Mouse (Mus musculus) CH12.LX (cell line): ENCODE results near the gene Slc48a1. TPM values are rescaled to one million over a fixed set of nuclear protein-coding genes. Genes with fewer than 3 reads are reported as not detected.

Experiments
- DNase-seq: peaks from one replicate; pipeline ENCODE4 v3.0.0-alpha.2; 2013; ENCODE audit errors: extremely low read depth
- H3K27ac ChIP-seq: 2 replicates; pipeline ENCODE4 v1.5.1; 2012; ENCODE audit warnings: low read depth, mild to moderate bottlenecking, control low read depth, moderate library complexity; ENCODE audit not compliant: insufficient read depth
- H3K27me3 ChIP-seq: replicated peaks from 2 replicates; pipeline ENCODE3; 2012; ENCODE audit warnings: inconsistent platforms
- H3K36me3 ChIP-seq, 2 experiments: replicated peaks in 1 of 2; 2 replicates each; pipeline versions ENCODE3 to v1.6.1; 2012; ENCODE audit warnings: inconsistent platforms in 1 of 2, low read length in 1 of 2, mild to moderate bottlenecking in 1 of 2, mixed read lengths in 1 of 2, moderate library complexity in 1 of 2; ENCODE audit not compliant: control insufficient read depth in 1 of 2, insufficient read depth in 1 of 2
- H3K4me1 ChIP-seq, 2 experiments: 2 replicates each; pipeline ENCODE4 v1.6.1; 2012; ENCODE audit warnings: inconsistent platforms in 1 of 2, moderate library complexity in 1 of 2; ENCODE audit not compliant: insufficient read depth in 2 of 2, control insufficient read depth in 1 of 2
- H3K4me2 ChIP-seq: 2 replicates; pipeline ENCODE4 v1.6.1; 2012; ENCODE audit warnings: low read depth, mild to moderate bottlenecking, control low read depth; ENCODE audit not compliant: poor library complexity, insufficient read depth, severe bottlenecking
- H3K4me3 ChIP-seq, 3 experiments: fragments of 150-350 bp in 1 of 3; sonication (generic) in 1 of 3; replicated peaks in 1 of 3; 2 replicates each; pipeline versions ENCODE3 to v1.5.1; 2011 to 2012; ENCODE audit warnings: low read depth in 2 of 3, low read length in 2 of 3, mild to moderate bottlenecking in 2 of 3, moderate library complexity in 2 of 3, control low read depth in 1 of 3, improper control_type of control experiment in 1 of 3, inconsistent platforms in 1 of 3, mixed read lengths in 1 of 3; ENCODE audit not compliant: poor library complexity in 1 of 3
- H3K79me2 ChIP-seq: replicated peaks from 2 replicates; pipeline ENCODE4 v1.6.1; 2012; ENCODE audit warnings: mild to moderate bottlenecking, moderate library complexity; ENCODE audit not compliant: control insufficient read depth, poor library complexity, insufficient read depth, severe bottlenecking; ENCODE audit errors: extremely low read depth
- H3K9ac ChIP-seq: 2 replicates; pipeline ENCODE4 v1.6.1; 2012; ENCODE audit warnings: low read depth, mild to moderate bottlenecking, control low read depth, moderate library complexity; ENCODE audit not compliant: insufficient read depth
- H3K9me3 ChIP-seq: replicated peaks from 2 replicates; pipeline ENCODE3; 2012; ENCODE audit warnings: low read length, inconsistent platforms, mixed read lengths
- BHLHE40 ChIP-seq: IDR thresholded peaks from 2 replicates; pipeline ENCODE4 v1.6.1; 2011; ENCODE audit warnings: mild to moderate bottlenecking, low read depth, low read length, improper control_type of control experiment
- CHD1 ChIP-seq: IDR thresholded peaks from 2 replicates; pipeline ENCODE4 v1.6.1; 2012; ENCODE audit warnings: low read depth, low read length, improper control_type of control experiment, inconsistent platforms
- CHD2 ChIP-seq: IDR thresholded peaks from 2 replicates; pipeline ENCODE4 v1.6.1; 2011; ENCODE audit warnings: low read length, improper control_type of control experiment
- CTCF ChIP-seq, 2 experiments: IDR thresholded peaks in 1 of 2; conservative IDR thresholded peaks in 1 of 2; 2 replicates each; pipeline ENCODE4 v1.5.1; 2011 to 2012; ENCODE audit warnings: low read depth in 2 of 2, low read length in 2 of 2, improper control_type of control experiment in 1 of 2, inconsistent platforms in 1 of 2, mild to moderate bottlenecking in 1 of 2, moderate library complexity in 1 of 2
- E2F4 ChIP-seq: IDR thresholded peaks from 2 replicates; pipeline ENCODE4 v1.6.1; 2011; ENCODE audit warnings: low read depth, low read length, improper control_type of control experiment; ENCODE audit not compliant: insufficient replicate concordance
- ELF1 ChIP-seq: IDR thresholded peaks from 2 replicates; pipeline ENCODE4 v1.6.1; 2014; ENCODE audit warnings: low read depth, mild to moderate bottlenecking, inconsistent platforms, low read length, improper control_type of control experiment
- EP300 ChIP-seq: IDR thresholded peaks from 2 replicates; pipeline ENCODE4 v1.6.1; 2011; ENCODE audit warnings: low read length, improper control_type of control experiment
- ETS1 ChIP-seq: conservative IDR thresholded peaks from 2 replicates; pipeline ENCODE4 v1.6.1; 2012; ENCODE audit warnings: low read depth, mild to moderate bottlenecking, inconsistent platforms, low read length, improper control_type of control experiment, moderate library complexity
- GABPA ChIP-seq: IDR thresholded peaks from 2 replicates; pipeline ENCODE4 v1.6.1; 2012; ENCODE audit warnings: low read depth, low read length, improper control_type of control experiment, inconsistent platforms; ENCODE audit not compliant: insufficient replicate concordance
- HCFC1 ChIP-seq: IDR thresholded peaks from 2 replicates; pipeline ENCODE4 v1.6.1; 2012; ENCODE audit warnings: low read depth, mild to moderate bottlenecking, inconsistent platforms, low read length, improper control_type of control experiment
- IRF4 ChIP-seq: IDR thresholded peaks from 2 replicates; pipeline ENCODE4 v1.6.1; 2014; ENCODE audit warnings: low read depth, mild to moderate bottlenecking, inconsistent platforms, low read length, improper control_type of control experiment
- KAT2A ChIP-seq: IDR thresholded peaks from 2 replicates; pipeline ENCODE4 v1.6.1; 2012; ENCODE audit warnings: low read length, improper control_type of control experiment, inconsistent platforms; ENCODE audit not compliant: insufficient replicate concordance
- MAFK ChIP-seq: IDR thresholded peaks from 2 replicates; pipeline ENCODE4 v1.6.1; 2011; ENCODE audit warnings: low read length, improper control_type of control experiment; ENCODE audit not compliant: insufficient replicate concordance
- MAX ChIP-seq: IDR thresholded peaks from 2 replicates; pipeline ENCODE4 v1.6.1; 2011; ENCODE audit warnings: low read length, improper control_type of control experiment
- MAZ ChIP-seq: IDR thresholded peaks from 2 replicates; pipeline ENCODE4 v1.6.1; 2012; ENCODE audit warnings: low read depth, mild to moderate bottlenecking, inconsistent platforms, low read length, improper control_type of control experiment, moderate library complexity
- MEF2A ChIP-seq: IDR thresholded peaks from 2 replicates; pipeline ENCODE4 v1.6.1; 2014; ENCODE audit warnings: low read depth, mild to moderate bottlenecking, inconsistent platforms, low read length, improper control_type of control experiment, borderline replicate concordance
- MXI1 ChIP-seq: IDR thresholded peaks from 2 replicates; pipeline ENCODE4 v1.6.1; 2011; ENCODE audit warnings: mild to moderate bottlenecking, low read depth, low read length, improper control_type of control experiment
- MYC ChIP-seq: IDR thresholded peaks from 2 replicates; pipeline ENCODE4 v1.6.1; 2011; ENCODE audit warnings: low read depth, mild to moderate bottlenecking, improper control_type of control experiment, low read length
- NELFE ChIP-seq: IDR thresholded peaks from 2 replicates; pipeline ENCODE4 v1.6.1; 2011; ENCODE audit warnings: low read depth, low read length, improper control_type of control experiment
- NRF1 ChIP-seq: IDR thresholded peaks from 2 replicates; pipeline ENCODE4 v1.6.1; 2014; ENCODE audit warnings: low read depth, mild to moderate bottlenecking, inconsistent platforms, low read length, improper control_type of control experiment, moderate library complexity
- PAX5 ChIP-seq: IDR thresholded peaks from 2 replicates; pipeline ENCODE4 v1.6.1; 2012; ENCODE audit warnings: low read length, inconsistent platforms, mixed read lengths
- POLR2A ChIP-seq: IDR thresholded peaks from 2 replicates; pipeline ENCODE4 v1.6.1; 2011; ENCODE audit warnings: low read depth, mild to moderate bottlenecking, improper control_type of control experiment, low read length
- POLR2AphosphoS2 ChIP-seq: IDR thresholded peaks from 2 replicates; pipeline ENCODE4 v1.6.1; 2011; ENCODE audit warnings: low read depth, low read length, improper control_type of control experiment
- RAD21 ChIP-seq: IDR thresholded peaks from 2 replicates; pipeline ENCODE4 v1.6.1; 2011; ENCODE audit warnings: low read depth, mild to moderate bottlenecking, low read length, improper control_type of control experiment, moderate library complexity
- RCOR1 ChIP-seq: conservative IDR thresholded peaks from 2 replicates; pipeline ENCODE4 v1.6.1; 2012; ENCODE audit warnings: low read depth, mild to moderate bottlenecking, inconsistent platforms, low read length, improper control_type of control experiment
- SIN3A ChIP-seq: IDR thresholded peaks from 2 replicates; pipeline ENCODE4 v1.6.1; 2012; ENCODE audit warnings: low read length, improper control_type of control experiment, inconsistent platforms
- SMC3 ChIP-seq: IDR thresholded peaks from 2 replicates; pipeline ENCODE4 v1.6.1; 2011; ENCODE audit warnings: low read depth, low read length, improper control_type of control experiment
- TBP ChIP-seq: conservative IDR thresholded peaks from 2 replicates; pipeline ENCODE4 v1.6.1; 2011; ENCODE audit warnings: low read depth, low read length, improper control_type of control experiment
- TCF12 ChIP-seq: IDR thresholded peaks from 2 replicates; pipeline ENCODE4 v1.6.1; 2014; ENCODE audit warnings: low read depth, mild to moderate bottlenecking, inconsistent platforms, low read length, improper control_type of control experiment
- UBTF ChIP-seq: IDR thresholded peaks from 2 replicates; pipeline ENCODE4 v1.6.1; 2012; ENCODE audit warnings: low read depth, mild to moderate bottlenecking, inconsistent platforms, low read length, improper control_type of control experiment, moderate library complexity
- USF1 ChIP-seq: IDR thresholded peaks from 2 replicates; pipeline ENCODE4 v1.6.1; 2014; ENCODE audit warnings: low read depth, mild to moderate bottlenecking, inconsistent platforms, low read length, improper control_type of control experiment
- USF2 ChIP-seq: conservative IDR thresholded peaks from 2 replicates; pipeline ENCODE4 v1.6.1; 2011; ENCODE audit warnings: low read depth, low read length, improper control_type of control experiment
- ZC3H11A ChIP-seq: IDR thresholded peaks from 2 replicates; pipeline ENCODE4 v1.6.1; 2012; ENCODE audit warnings: low read depth, mild to moderate bottlenecking, inconsistent platforms, low read length, improper control_type of control experiment
- ZKSCAN1 ChIP-seq: IDR thresholded peaks from 2 replicates; pipeline ENCODE4 v1.6.1; 2012; ENCODE audit warnings: low read depth, inconsistent platforms, low read length, improper control_type of control experiment, borderline replicate concordance
- ZMIZ1 ChIP-seq: IDR thresholded peaks from 2 replicates; pipeline ENCODE4 v1.6.1; 2012; ENCODE audit warnings: low read depth, mild to moderate bottlenecking, inconsistent platforms, low read length, improper control_type of control experiment
- ZNF384 ChIP-seq: IDR thresholded peaks from 2 replicates; pipeline ENCODE4 v1.6.1; 2012; ENCODE audit warnings: low read depth, low read length, improper control_type of control experiment, inconsistent platforms
- dilution Hi-C: fragments of 300-500 bp; cut with MboI; formaldehyde crosslinking; loops from 2 replicates; pipeline ENCODE4 v1.14.3; 2020; ENCODE audit warnings: low sequenced_read_pairs; ENCODE audit not compliant: extremely low pct_unique_long_range_greater_than_20kb, extremely low pct_ligation_motif_present
- in situ Hi-C: fragments of 300-500 bp; cut with MboI; formaldehyde crosslinking; loops from 3 replicates; pipeline ENCODE4 v1.14.3; 2019; ENCODE audit warnings: low sequenced_read_pairs, low pct_ligation_motif_present, low pct_unique_long_range_greater_than_20kb, mixed read lengths
- polyA plus RNA-seq: library from polyadenylated mRNA; unstranded; fragments of >175 nt; gene quantifications from 2 replicates; pipeline ENCODE4 v1.2.1, GENCODE M21; 2012; ENCODE audit warnings: low read depth; ENCODE audit not compliant: insufficient read length
- total RNA-seq, 2 experiments: library from RNA; depleted of rRNA; stranded (reverse); fragments of 300-350 nt in 1 of 2; fragments of >200 nt in 1 of 2; gene quantifications; 2 replicates each; pipeline ENCODE4 v1.2.3; 2012 to 2014

Gene Slc48a1
- total and polyA plus RNA-seq, 3 experiments: 23.2 to 56.0 (median 39.4) TPM

DNA sequence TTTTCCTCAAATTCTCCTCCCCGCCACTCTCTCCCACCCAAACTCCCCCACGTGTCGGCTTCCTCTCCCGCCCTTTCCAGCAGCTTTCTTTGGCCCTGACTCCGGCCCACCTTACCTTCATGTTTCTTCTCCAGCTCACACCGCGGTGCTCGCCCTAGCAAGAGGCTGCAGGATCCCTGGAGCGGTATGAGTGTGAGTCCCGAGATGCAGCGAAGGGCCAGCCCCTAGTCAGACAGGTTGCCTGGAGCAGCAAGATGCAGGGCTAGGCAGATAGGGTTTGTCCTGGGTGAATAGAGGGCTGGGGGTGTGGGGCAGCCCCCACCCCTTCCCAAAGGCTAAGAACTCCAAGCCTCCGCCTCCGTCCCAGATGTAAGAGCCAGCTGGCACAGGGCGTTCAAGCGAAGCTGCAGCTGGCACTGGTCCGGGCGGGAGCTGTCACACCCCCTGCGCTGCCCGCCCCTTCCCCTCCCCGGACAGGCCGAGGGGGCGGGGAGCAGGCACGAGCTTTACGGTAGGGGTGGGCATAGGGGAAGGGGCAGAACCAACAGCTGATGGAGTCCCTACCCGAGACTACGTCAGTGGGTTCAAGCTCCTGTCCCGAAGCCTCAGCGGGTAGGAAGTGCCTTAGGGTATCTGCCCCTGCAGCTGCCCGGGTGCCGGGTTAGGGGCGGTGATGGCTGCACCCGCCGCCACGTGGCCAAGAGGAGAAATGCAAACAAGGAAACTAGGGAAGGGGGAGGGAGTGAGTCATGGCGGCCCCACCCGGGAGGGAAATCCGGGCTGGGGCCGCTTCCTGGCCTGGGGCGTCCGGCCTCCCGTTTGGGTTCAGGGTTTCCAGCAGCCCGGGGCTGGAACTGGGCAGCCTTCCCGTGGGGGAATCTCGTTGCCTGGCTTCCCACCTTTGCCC, 10.8 kb upstream of the Slc48a1 start, which contains the start of gene Rapgef3:
Gene Rapgef3, minus strand, starts transcription at position 693 of the 907 bp plus-strand sequence.
- in situ Hi-C loops (no loop called here), dilution Hi-C loops (no loop called here)
- H3K27ac ChIP-seq: peak within 1 kb of the TSS; percentile 26; the same call in 1 of the 2 replicates
- peaks cover 28 to 55% of the 10 kb centered on the region in 2 experiments for H3K4me1 ChIP-seq
- no peaks in the 10 kb centered on the region for H3K36me3 ChIP-seq
- no peaks in the 10 kb centered on the region for H3K9me3 ChIP-seq
- peak within 1 kb of the TSS; percentile 79 for H3K4me2 ChIP-seq
- peaks cover 10% of the 10 kb centered on the region for H3K27me3 ChIP-seq
- H3K9ac ChIP-seq: peak within 1 kb of the TSS; percentile 79
- no peaks in the 10 kb centered on the region for H3K79me2 ChIP-seq
- peak; percentile 89 for DNase-seq
- peak; percentile 87 for TF ChIP-seq SMC3
- TF ChIP-seq TCF12: peak; percentile 71
- 0 out of 2 replicates have a peak, but pooled peaks have one; percentile 55 for TF ChIP-seq MYC
- peak; percentile 69; the same call in 1 of the 2 replicates for TF ChIP-seq CHD2
- TF ChIP-seq MXI1: peak; percentile 83
- TF ChIP-seq ELF1: peak; percentile 82
- TF ChIP-seq CTCF (conservative IDR thresholded peaks at IDR 0.05 in 1 of 2, IDR thresholded peaks at IDR 0.05 in 1 of 2; ENCODE audit: low read depth in 2 of 2, low read length in 2 of 2): peak; percentile 19 to 84; a peak in 2 of 4 replicates
- TF ChIP-seq IRF4: peak; percentile 84
- TF ChIP-seq BHLHE40: peak; percentile 67
- peak; percentile 65; the same call in 1 of the 2 replicates for TF ChIP-seq RCOR1
- TF ChIP-seq CHD1: 0 out of 2 replicates have a peak, but pooled peaks have one; percentile 79
- TF ChIP-seq MAX: peak; percentile 93
- peak; percentile 85 for TF ChIP-seq SIN3A
- TF ChIP-seq MEF2A: peak; percentile 83
- no peak for TF ChIP-seq MAFK
- TF ChIP-seq GABPA: no peak
- peak; percentile 96 for TF ChIP-seq MAZ
- 0 out of 2 replicates have a peak, but pooled peaks have one; percentile 21 for TF ChIP-seq UBTF
- peak; percentile 28; the same call in 1 of the 2 replicates for TF ChIP-seq EP300
- TF ChIP-seq ZC3H11A: peak; percentile 12; the same call in 1 of the 2 replicates
- TF ChIP-seq TBP: no peak
- peak; percentile 54 for TF ChIP-seq NELFE
- TF ChIP-seq E2F4: no peak
- TF ChIP-seq ZNF384: no peak
- peak; percentile 51; the same call in 1 of the 2 replicates for TF ChIP-seq POLR2A
- peak; percentile 59 for TF ChIP-seq ZMIZ1
- TF ChIP-seq RAD21: peak; percentile 66
- TF ChIP-seq NRF1: peak; percentile 24; the same call in 1 of the 2 replicates
- no peak for TF ChIP-seq POLR2AphosphoS2
- TF ChIP-seq ETS1: peak; percentile 91
- no peak for TF ChIP-seq ZKSCAN1
- TF ChIP-seq PAX5: no peak
- no peak; the same call in 1 of the 2 replicates for TF ChIP-seq USF2
- no peak for TF ChIP-seq KAT2A
- TF ChIP-seq USF1: peak; percentile 64
- TF ChIP-seq HCFC1: peak; percentile 46
- peak within 1 kb of the TSS; percentile 55 to 64 (median 62) for H3K4me3 ChIP-seq
